Mouse (Mus musculus) stomach, postnatal 0 days (tissue): ENCODE data around the gene Gm6592. TPM values are rescaled to one million over a fixed set of nuclear protein-coding genes. Genes with fewer than 3 reads are reported as not detected.
A peak's percentile ranks its signal among the peaks of the same experiment; 100 is the strongest.
"Not testable (repeated sequence)": the region's sequence is repeated elsewhere in the genome, so short reads cannot be mapped to it uniquely, and the experiment has no call there.

Experiments used
- ATAC-seq: fragments of 200-750 bp; cut with Nextera tagmentation; 2 replicates; pipeline ENCODE4 v1.8.0; 2017; ENCODE audit not compliant: low FRiP score, low TSS enrichment
- DNase-seq: peaks from one replicate; pipeline ENCODE4 v3.0.0-alpha.2; 2016; ENCODE audit warnings: low spot score
- H3K27ac ChIP-seq: fragments of 300-500 bp; sonication (generic); replicated peaks from 2 replicates; pipeline ENCODE4 v1.5.1; 2014; ENCODE audit warnings: mild to moderate bottlenecking, control low read depth
- H3K27me3 ChIP-seq: fragments of 300-500 bp; sonication (generic); 2 replicates; pipeline ENCODE4 v1.6.1; 2014; ENCODE audit warnings: low read length; ENCODE audit not compliant: control insufficient read depth, insufficient read depth
- H3K36me3 ChIP-seq: fragments of 300-500 bp; sonication (generic); 2 replicates; pipeline ENCODE4 v1.6.1; 2014; ENCODE audit warnings: low read length, mixed read lengths; ENCODE audit not compliant: control insufficient read depth, insufficient read depth
- H3K4me1 ChIP-seq: fragments of 300-500 bp; sonication (generic); replicated peaks from 2 replicates; pipeline ENCODE4 v1.6.1; 2014; ENCODE audit warnings: antibody characterized with exemption; ENCODE audit not compliant: control insufficient read depth, insufficient read depth
- H3K4me2 ChIP-seq: fragments of 300-500 bp; sonication (generic); replicated peaks from 2 replicates; pipeline ENCODE4 v1.6.1; 2014; ENCODE audit warnings: low read depth, mild to moderate bottlenecking, control low read depth, moderate library complexity
- H3K4me3 ChIP-seq: fragments of 300-500 bp; sonication (generic); 2 replicates; pipeline ENCODE4 v1.5.1; 2014; ENCODE audit warnings: low read depth, low read length, control low read depth
- H3K9ac ChIP-seq: fragments of 300-500 bp; sonication (generic); 2 replicates; pipeline ENCODE4 v1.6.1; 2014; ENCODE audit warnings: mild to moderate bottlenecking, low read length, control low read depth, mixed read lengths
- H3K9me3 ChIP-seq: fragments of 300-500 bp; sonication (generic); 2 replicates; pipeline ENCODE4 v1.6.1; 2016; ENCODE audit warnings: low read length; ENCODE audit not compliant: control insufficient read depth
- CTCF ChIP-seq: IDR thresholded peaks from 2 replicates; pipeline ENCODE4 v1.5.1; 2016; ENCODE audit warnings: antibody characterized with exemption, low read depth, mild to moderate bottlenecking, moderate library complexity
- EP300 ChIP-seq: optimal IDR thresholded peaks from 2 replicates; pipeline ENCODE3; 2016; ENCODE audit warnings: antibody characterized with exemption
- WGBS: fragments of 180-500 bp; shearing (Covaris S2); extraction: QIAGEN DNeasy Blood & Tissue Kit; methylation state at CpG from one replicate; pipeline ENCODE4 v1.1.7; 2014; 5-methylcytosine and 5-hydroxymethylcytosine counted together
- polyA plus RNA-seq: library from polyadenylated mRNA; unstranded; fragments of >200 nt; fragmentation: Nextera tagmentation; extraction: Ambion mirVana; gene quantifications from 2 replicates; pipeline ENCODE4 v1.2.1, GENCODE M21; 2015

The Gm6592 gene
- not detected in 2 replicates for polyA plus RNA-seq

DNA sequence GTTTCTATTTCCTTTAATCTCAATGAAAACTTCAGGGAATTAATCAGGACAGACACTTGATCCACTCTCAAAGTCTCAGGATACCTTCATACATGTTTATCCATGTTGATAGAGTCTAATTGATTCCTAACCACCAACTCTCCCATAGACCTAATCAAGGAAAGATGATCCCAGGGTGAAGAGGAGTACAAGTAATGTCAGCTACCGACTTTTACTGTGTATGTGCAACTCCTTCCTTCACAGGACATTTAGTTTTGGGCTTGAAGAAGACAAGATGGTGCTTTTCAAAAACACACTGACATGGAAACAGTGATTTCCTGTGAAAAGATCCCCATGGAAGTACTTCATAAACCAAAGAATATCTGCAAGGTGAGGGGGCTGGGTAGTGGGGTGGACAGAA is at the start of gene Gm6592:
Gene Gm6592 (plus strand): TSS at position 301 of the 400 bp plus-strand sequence.
- no peak within 1 kb of the TSS for H3K9ac ChIP-seq
- WGBS = 83% methylated on average over 1 of the region's 1 CpGs
- no peak within 1 kb of the TSS for H3K27ac ChIP-seq
- no peaks in the 10 kb centered on the region for H3K36me3 ChIP-seq
- no peak for TF ChIP-seq CTCF
- no peak for TF ChIP-seq EP300
- H3K9me3 ChIP-seq = no peaks in the 10 kb centered on the region
- H3K4me2 ChIP-seq = no peak within 1 kb of the TSS
- no peaks in the 10 kb centered on the region for H3K27me3 ChIP-seq
- DNase-seq (no peak), ATAC-seq (no peak)
- no peak within 1 kb of the TSS for H3K4me3 ChIP-seq
- H3K4me1 ChIP-seq = no peaks in the 10 kb centered on the region

DNA sequence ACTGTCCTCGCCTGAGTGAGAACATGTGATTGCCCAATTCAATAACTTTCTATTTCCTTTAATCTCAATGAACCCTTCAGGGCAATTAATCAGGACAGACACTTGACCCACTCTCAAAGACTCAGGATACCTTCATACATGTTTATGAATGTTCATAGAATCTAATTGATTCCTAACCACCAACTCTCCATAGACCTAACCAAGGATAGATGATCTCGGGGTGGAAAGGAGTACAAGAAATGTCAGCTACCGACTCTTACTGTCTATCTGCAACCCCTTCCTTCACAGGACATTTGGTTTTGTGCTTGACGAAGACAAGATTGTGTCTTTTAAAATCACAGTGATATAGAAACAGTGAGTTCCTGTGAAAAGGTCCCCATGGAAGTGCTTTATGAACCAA is 40.4 kb upstream of the Gm6592 start, which contains the start of gene Ssxb5:
Gene Ssxb5 (plus strand): TSS at position 301 of the 400 bp plus-strand sequence.
- H3K4me1 ChIP-seq, H3K9ac ChIP-seq, H3K4me2 ChIP-seq, H3K27ac ChIP-seq, H3K9me3 ChIP-seq, H3K27me3 ChIP-seq, H3K36me3 ChIP-seq, H3K4me3 ChIP-seq, ATAC-seq, DNase-seq: not testable (repeated sequence)
- WGBS = 82% methylated on average over 4 of the region's 4 CpGs

DNA sequence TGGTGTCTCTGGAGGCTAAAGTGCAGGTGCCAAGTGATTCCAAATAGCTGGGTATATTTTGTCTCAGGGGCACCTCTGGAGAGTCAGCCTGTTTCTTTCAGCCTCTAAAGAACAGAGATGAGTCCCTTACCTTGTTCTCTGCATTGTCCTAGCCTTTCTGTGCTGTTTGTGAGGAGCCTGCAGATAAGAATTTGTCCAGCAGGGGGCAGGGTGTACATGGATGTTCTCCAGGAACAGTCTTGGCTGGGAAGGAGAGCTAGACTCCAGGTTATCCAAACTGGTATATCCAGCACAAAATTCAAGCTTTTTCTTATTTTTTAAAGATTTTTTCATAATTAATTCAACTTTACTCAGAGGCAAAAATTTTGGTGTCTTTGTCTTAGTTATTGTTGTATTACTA is 11.8 kb upstream of the Gm6592 start:
- DNase-seq (peak; percentile 48), ATAC-seq (no peak)
- H3K4me3 ChIP-seq = no peak overlapping the region
- TF ChIP-seq CTCF = peak; percentile 74
- TF ChIP-seq EP300 = no peak
- H3K9me3 ChIP-seq = no peaks in the 10 kb centered on the region
- H3K27ac ChIP-seq = no peak overlapping the region
- no peak overlapping the region for H3K4me2 ChIP-seq
- H3K36me3 ChIP-seq = no peaks in the 10 kb centered on the region
- H3K9ac ChIP-seq = no peak overlapping the region
- H3K27me3 ChIP-seq = no peaks in the 10 kb centered on the region
- no peaks in the 10 kb centered on the region for H3K4me1 ChIP-seq

DNA sequence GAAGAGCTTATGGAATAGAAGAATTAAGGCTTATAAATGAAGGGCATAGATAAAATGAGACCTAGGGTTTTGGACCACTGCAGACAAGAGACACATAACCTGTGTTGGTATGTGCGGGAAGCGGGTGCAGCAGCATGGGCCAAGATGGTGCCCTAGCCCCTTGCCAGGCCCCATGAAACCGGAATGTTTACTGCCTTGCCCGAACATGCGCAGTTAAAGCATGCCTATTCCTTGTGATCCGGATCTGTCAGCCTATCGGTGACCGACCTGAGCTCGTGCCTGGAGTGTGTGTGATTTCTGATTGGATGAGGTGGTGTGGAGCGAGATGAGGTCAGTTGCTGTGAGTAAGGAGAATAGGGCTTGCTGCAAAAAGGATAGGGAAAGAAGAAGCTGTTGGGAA is 8.7 kb downstream of the Gm6592 start:
- 86% methylated on average over 10 of the region's 10 CpGs for WGBS
- H3K36me3 ChIP-seq = no peaks in the 10 kb centered on the region
- H3K9me3 ChIP-seq = no peaks in the 10 kb centered on the region
- H3K4me1 ChIP-seq = no peaks in the 10 kb centered on the region
- no peak overlapping the region for H3K4me2 ChIP-seq
- no peak for TF ChIP-seq EP300
- no peak for TF ChIP-seq CTCF
- no peak overlapping the region for H3K4me3 ChIP-seq
- DNase-seq = no peak
- H3K27me3 ChIP-seq = no peaks in the 10 kb centered on the region
- no peak overlapping the region for H3K27ac ChIP-seq
- no peak for ATAC-seq
- no peak overlapping the region for H3K9ac ChIP-seq

DNA sequence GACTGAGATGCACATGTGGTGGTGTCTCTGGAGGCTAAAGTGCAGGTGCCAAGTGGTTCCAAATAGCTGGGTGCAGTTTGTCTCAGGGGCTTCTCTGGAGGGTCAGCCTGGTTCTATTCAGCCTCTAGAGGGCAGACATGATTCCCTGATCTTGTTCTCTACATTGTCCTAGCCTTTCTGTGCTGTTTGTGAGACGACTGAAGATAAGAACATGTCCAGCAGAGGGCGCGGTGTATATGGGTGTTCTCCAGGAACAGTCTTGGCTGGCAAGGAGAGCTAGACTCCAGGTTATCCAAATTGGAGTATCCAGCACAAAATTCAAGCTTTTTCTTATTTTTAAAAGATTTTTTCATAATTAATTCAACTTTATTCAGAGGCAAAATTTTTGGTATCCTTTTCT is 20.5 kb downstream of the Gm6592 start:
- not testable (repeated sequence) for H3K27me3 ChIP-seq, ATAC-seq, H3K36me3 ChIP-seq, H3K4me3 ChIP-seq, H3K4me1 ChIP-seq, H3K4me2 ChIP-seq, H3K9ac ChIP-seq, H3K9me3 ChIP-seq, H3K27ac ChIP-seq
- 10% methylated on average over 3 of the region's 3 CpGs for WGBS
- DNase-seq = peak; percentile 76
- TF ChIP-seq CTCF = peak; percentile 77

DNA sequence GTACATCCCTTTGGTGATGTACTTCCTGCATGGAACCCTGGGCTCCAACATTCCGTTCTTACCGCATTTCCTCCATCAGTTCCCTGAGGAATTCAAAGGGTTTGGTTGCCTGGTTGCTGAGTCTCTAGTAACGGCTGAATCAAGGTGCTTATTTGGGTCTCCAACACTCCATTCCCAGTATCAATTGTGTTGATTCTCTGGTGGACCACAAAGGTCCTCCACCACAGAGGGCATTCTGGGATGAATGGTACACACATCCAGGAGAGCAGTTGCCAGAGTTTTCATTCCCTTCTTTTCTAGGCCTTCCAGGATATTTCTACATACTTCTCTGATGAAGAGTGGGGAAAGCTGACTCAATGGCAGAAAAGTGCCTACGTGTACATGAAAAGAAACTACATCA is 30.2 kb downstream of the Gm6592 start, which contains the start of gene Gm5751:
Gene Gm5751 (plus strand): TSS at position 301 of the 400 bp plus-strand sequence.
- DNase-seq, H3K4me1 ChIP-seq, H3K36me3 ChIP-seq, H3K27me3 ChIP-seq, H3K9me3 ChIP-seq, H3K27ac ChIP-seq, H3K4me2 ChIP-seq, H3K9ac ChIP-seq, ATAC-seq, H3K4me3 ChIP-seq: not testable (repeated sequence)
- WGBS = 81% methylated on average over 3 of the region's 4 CpGs
